Mouse (Mus musculus) ovary, postnatal 36 days (tissue): Measurements from ENCODE around the gene Dhx8.
A peak's percentile ranks its signal among the peaks of the same experiment; 100 is the strongest.

ENCODE experiments used
- DNase-seq: peaks from one replicate; pipeline ENCODE4 v3.0.0; 2022; ENCODE audit warnings: low spot score, mixed read lengths

Dhx8 gene

DNA sequence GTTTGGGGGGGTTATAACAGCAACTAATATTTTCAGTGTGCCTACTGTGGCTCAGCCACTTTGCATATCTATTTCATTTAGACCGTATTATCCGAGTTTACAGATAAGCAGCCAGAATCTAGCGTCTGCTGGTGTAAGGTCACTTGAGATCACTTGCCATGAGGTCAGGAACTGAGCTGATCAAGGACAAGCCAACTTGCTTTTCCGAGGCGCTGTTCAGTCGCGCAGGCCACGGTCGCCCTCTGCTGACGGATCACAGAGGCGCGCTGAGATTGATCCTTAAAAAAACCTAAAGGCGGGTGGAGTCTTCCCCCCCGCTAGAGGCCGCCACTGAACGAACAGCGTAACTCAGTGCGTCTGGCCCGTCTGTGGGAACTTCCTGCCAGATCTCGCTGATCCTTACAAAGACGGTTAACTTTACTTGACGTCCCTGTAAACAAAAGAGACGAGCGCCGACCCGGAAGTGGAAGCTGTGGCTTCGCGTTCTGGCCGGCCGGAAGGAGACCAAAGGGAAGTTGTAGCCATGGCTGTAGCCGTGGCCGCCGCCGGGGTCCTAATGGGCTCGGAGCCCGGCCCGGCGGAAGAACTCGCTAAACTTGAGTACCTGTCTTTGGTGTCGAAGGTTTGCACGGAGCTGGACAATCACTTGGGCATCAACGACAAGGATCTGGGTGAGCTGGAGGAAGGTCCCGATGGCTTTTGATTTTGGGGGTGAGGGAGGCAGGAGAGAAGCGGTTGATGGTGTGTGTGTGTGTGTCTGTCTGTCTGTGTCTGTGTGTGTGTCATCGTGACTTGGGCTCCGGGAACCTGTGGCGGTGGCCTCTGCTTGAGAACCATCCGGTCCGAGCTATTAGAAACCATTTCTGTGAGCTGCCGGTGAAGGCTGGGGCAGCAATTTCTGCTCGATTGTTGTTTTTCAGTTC, at the start of gene Dhx8:
Gene Dhx8, plus strand, starts transcription at position 402 of the 923 bp plus-strand sequence.
- DNase-seq: peak; percentile 97

DNA sequence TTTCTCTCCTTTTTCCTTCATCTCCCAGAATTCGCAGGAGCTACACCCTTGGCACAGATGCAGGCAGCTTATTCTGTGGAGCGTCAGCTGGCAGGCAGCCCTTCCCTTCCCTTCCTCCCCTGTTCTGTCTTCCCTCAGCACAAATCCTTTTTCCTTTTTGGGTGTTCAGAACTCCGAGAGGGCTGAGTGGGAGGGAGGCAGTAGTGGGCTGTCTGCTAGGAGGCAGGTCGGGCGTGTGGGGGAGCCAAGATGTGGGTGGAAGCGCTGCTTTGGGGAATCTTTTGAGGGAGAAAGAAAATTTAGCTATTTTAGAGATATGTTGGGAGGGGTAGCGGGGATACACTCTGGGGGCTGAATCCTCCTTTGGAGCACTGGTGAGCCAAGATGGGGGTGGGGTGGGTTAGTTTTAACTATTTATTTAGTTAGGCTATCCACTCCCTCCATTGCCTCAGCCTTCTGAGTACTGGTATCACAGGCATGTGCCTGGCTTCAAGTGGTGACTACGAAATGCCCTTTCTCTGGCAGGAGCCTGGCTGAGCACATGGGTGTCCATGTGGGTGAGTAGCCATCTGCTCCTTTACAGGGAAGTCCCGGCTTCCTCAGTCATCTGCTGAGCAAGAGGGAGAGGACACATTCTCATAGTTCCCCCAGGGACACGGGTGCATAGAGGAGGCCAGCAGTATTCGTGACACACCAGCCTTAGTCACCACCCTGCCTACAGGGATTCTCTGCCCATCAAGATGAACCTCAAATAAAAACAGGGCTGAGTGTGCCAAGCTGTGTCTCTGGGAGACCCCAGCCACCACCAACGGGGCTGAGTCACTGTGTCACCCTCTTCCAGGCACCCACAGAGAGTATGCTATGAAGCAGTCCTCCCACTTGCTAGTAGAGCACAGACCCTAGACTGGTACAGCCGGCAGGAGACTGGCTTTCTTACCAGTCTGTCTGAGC, 45.1 kb upstream of the Dhx8 start:
- DNase-seq: peak; percentile 61

DNA sequence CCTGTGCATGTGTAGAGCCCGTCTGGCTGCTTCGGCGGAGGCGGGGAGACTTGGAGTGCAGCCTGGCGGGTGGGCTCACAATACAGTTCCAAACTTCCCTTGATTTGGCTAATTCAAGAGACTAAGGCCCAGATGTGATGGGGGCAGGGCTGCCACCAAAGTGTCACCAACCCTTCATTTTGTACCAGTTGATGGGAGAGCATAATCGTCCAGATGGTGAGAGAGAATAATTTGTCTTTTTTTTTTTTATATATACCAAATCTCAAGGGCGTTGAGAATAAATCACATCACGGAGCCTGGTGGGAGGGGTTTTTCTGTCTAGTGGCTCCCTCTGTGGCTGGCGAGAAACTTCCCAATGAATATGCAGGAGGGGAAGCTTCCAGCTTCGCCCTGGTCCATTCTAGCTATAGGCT, 43.0 kb upstream of the Dhx8 start:
- DNase-seq: no peak

DNA sequence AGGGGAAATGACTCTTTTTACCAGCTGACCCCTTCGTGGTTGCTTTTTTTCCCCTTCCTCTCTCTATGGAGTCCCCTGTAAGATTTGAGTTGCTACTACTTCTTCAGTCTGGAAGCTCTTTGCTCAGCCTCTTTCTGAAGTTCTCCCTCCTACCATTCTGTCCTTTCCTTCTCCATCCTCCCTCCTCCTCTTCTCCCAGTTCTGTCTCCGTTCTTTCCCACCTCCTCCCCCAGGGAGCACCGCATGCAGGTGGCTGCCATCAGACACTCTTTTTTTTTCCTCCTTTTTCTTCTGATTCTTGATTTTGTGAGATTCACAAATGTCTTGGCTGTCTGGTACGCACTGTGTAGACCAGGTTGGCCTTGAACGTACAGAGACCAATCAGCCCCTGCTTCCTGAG, 42.4 kb upstream of the Dhx8 start:
- no peak for DNase-seq

DNA sequence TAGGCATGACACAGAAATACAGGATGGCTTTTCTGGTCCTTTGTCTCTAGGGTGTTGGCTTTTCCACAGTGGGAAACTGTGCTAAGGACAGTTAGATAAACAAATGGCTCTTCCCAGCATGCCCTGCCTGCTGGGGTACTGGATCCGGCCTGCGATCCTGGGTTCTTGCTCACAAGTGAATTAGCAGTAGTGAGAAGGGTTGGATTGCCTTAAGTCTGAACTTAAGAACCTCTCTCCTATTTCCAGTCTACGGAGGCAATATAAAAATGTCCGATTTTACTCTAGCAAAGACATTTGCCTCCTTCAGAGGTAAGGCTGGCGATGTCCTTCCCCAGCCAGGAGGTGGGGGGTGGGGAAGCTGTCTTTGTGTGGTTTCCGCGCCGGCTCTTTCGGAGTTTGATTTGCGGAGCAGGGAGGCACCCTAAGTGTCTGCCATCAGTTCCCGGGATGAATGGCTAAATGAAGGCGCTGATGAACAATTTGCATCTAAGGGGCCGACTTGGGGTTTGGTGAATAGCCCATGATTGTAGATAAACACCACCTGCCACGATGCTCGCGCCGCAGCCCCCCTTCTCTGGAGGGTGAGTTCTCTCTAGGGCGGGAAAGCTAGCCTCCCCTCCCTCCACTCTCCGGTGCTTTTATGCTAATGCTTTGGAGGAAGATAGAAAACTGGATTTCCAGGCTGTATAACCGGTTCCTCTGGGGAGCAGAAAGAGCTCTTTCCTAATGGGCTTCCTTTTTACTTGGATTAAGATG, 36.6 kb upstream of the Dhx8 start:
- DNase-seq: peak; percentile 15

DNA sequence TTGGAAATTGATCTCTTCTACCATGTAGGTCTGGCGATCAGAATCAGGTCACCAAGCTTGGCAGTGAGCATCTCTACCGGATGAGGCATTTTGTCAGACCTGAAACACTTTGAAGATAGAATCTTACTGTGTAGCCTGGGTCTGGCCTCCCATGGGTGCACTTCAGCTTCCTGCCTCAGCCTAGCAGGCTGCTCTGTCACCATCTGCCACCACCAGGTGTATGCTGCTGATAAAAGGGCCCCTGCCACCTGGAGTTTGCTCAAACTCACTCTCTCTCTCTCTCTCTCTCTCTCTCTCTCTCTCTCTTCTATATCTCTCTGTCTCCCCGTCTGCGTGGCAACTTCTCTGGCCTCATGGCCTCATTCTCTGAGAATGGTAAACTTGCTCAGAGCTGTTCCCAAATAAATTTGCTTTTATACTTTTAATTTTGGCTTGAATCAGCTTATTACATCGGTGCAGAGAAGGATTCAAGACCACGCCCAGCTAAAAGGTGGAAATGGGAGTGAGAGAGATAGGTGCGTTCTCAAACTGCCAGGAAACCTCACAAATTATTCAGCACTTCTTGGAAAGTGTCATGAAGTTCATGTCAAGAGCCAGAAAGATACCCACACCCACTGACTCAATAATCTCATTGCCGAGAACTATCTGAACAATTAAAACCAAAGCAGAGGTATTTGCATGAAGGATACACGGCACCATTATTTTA, 35.4 kb upstream of the Dhx8 start:
- DNase-seq: no peak

DNA sequence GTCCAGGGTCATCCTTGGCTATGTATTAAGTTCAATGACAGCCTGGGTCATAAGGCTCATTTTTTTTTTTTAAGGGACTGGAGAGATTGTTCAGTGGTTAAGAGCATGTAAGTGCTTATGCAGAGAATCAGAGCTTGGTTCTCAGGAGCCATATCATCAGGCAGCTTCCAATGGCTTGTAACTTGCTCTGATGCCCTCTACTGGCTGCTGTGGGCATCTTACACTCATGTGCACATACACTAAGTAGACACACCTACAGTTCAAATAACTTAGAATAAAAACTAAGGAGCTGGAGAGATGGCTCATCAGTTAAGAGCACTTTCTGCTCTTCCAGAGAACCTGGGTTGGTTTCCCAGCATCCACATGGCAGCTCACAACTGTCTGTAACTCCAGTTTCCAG, 34.6 kb upstream of the Dhx8 start:
- DNase-seq: no peak

DNA sequence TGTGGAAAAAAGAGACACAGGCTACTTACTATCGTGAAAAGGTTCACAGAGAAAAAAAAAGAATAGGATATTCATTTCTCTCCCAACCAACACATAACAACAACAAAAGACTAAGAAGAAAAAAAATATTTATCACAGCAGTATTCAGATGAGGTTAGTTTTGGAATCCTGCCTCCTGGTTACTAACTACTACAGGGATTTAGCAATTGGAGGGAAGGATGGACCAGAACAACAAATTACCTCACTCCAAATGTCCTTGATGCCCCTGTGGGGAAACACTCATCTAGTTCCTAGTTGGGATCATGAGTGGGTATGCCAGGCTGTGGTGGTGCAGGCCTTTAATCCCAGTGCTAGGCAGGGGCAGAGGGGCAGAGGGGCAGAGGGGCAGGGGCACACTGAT, 33.2 kb upstream of the Dhx8 start:
- DNase-seq: no peak

DNA sequence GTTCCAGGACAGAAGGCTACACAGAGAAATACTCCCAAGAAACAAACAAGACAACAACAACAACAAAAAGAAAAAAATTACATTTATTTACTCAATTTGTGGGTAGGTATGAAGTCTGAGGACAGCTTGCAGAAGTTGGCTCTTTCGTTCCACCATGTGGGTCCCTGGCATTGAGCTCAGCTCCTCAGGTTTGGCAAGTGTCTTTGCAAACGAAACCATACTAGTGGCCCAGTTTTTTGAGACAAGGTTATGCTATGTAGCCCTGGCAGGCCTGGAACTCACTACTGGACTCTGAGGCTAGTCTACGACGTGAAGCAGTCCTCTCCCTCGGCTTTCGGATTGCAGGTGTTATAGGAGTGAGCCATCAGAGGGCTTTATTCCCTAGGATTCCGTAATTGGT, 32.7 kb upstream of the Dhx8 start:
- DNase-seq: no peak

DNA sequence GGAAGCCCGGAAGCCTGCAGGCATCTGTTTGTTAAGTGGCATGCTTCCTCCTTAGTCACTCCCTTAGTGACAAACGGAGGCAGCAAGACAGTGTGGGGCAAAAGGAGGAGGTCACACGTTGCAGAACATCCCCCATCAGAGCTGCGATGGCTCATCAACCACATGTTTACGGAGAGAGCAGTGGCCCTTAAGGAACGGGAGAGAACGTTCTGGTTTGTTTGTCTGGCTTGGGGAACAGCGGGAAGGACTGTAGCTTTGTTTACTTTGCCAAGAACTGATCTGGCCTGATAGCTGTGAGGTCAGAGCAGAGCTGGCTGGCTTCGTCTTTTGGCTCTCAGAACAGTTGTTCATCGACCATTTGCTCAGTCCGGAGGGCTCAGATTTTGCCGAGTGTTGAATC, 32.3 kb upstream of the Dhx8 start:
- peak; percentile 29 for DNase-seq

DNA sequence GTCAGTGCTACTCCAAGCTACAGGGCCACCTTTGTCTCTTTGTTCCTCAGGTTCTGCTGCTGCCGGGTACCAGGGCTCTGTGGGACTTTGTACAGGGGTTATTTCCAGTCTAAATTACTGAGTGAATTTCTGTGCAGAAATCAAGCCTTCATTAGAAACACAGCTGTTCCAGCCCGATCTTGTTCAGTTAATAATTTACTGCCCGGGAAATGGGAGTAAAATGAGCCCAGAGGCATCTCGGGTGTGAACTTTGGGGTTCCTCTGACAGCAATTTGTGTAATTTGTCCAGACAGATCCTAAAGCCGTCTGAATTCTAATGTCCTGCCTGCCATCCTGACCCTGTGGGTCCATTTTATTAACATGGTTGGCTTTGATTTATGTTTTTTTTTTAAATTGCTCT, 28.6 kb upstream of the Dhx8 start:
- no peak for DNase-seq

DNA sequence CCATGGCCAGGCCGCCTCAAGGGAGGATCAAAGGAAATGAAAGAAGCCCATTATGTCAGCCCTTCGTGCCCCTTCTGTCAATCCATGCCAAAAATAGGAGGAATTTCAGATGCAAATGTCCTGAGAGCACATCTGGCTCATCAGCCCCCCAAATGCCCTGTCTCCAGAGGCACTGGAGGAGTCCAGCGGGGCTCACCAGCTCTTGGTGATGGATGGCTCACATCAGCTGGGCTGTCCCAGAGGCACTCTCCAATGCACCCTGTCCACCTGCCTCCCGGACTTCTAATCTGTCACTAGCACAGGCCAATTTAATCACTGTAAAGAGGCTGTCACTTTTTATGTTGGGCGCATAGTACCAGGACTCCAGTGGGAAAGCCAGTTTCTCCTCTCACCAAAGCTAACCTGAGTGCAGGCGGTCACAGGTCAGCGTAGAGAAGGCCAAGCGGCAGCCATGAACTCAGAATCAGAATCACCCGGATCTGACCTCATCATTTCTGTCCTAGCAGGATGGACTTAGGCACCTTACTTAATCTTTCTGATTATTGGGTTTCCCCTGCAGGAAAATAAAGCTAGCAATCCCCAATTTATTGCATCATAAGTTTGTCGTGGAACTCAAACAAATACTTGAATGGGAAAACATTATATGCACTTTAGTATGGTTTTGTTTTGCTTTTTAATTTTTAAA, 25.8 kb upstream of the Dhx8 start:
- DNase-seq: no peak

DNA sequence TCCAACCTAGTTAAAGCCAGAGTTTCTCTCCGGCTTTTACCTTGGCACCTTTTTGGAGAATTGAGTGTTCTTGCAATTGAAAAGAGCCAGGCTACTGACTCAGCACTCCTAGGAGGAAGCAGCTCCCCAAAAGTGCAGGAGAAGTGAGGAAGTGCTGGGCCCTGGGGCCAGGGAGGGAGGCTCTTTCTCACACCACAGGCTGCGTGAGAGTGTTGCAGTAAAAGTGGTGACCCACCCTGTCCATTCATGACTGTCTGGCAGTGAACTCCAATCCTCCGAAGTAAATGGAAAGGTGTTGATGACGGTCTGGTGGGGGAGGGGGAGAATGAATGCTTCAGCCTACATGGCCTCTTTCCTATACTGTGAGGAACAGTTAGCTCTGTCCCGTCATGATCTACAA, 24.2 kb upstream of the Dhx8 start:
- DNase-seq: no peak

DNA sequence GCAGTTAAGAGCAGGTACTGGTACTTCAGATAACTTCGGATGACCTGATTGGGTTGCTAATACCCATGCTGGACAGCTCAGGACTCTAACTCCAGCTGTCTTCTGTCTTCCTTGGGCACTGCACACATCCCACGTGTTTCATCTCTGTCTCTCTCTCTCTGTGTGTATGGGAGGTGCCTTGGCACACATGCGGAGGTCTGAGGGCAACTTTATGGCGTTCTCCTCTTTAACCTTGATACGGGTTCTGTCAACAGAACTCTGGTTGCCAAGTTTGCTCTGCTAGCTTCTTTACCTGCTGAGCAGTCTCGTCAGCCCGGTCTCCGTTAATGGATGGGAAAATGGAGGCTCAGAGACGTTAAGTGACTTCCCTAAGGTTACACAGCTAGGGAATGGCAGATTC, 19.9 kb upstream of the Dhx8 start:
- no peak for DNase-seq

DNA sequence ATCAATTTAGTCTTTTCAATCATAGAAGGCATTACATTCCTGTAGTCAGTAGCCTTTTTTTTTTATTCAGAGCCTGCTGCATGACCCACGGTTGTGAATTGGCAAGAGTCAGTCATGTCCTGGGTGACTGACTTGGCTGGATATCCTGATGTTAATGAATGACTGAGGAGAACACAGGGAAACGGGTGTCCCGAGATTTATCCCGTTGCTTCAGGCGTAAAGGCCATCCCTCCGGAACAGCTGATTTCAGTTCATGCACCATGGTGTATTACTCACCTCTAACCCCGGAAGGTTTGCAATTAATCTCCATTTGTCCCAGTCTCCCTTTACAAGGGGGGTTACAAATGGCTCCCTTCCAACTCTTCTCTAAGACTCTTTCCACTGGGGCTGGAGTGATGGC, 18.7 kb upstream of the Dhx8 start:
- DNase-seq: no peak

DNA sequence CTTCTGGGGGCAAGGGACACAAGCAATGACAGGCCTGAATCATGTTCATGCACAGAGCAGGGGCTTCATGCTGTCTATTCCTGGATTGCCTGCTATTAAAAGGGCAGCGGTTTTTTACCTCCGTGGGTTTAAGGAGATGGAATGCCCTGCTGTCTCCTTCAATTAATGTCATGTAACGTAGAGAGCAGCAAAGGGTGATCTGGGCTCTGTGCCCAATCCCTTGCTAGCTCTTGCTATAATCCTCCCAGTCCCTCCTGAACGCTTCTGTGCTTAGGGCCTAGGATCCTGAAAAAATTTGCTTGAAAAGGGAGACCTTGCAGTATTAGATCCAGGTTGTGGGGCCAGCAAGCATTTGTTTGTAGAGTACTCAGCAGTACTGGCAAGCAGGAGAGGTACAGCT, 14.4 kb upstream of the Dhx8 start:
- no peak for DNase-seq

DNA sequence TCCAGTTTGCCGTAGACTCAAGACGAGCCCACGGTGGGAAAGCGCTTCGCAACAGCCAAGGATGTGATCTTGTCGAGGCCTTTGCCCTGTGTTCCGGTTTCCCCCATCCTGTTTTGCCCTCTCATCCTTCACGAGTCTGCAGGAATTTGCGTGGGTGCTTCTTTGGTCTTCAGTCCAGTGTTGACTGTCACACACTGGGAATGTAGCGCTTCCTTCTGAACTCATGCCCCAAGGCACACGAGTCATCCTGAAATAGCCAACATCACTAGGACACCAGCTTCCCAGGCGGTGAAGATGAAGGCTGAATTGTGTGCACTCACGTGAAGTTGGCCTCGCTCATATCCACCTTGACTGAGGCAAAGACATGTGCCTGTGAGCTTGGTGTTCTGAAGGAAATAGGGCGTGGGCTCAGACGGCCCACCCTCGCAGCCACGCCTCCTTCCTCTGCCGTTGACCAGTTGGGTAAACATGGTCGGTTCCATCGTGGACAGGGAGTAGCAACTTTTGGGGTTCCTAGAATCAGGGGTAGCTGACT, 12.7 kb upstream of the Dhx8 start:
- no peak for DNase-seq

DNA sequence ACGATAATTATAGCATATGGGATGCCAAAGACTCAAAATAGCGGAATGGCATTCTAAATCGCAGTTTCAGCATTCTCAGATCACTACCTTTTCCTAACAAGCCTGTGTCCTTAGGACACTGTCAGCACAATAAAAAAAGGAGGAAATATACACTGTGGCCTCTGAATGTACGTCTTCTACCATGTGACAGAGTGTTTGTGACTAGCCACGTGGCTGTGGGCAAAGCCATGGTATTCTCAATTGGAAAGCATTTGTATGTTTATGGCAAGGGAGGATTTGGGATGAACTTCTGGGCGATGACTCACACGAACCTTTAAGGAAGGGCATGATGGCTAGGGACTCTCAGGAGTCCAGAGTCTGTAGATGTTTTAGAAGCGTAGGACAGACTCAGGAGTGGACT, 7.7 kb upstream of the Dhx8 start:
- no peak for DNase-seq

DNA sequence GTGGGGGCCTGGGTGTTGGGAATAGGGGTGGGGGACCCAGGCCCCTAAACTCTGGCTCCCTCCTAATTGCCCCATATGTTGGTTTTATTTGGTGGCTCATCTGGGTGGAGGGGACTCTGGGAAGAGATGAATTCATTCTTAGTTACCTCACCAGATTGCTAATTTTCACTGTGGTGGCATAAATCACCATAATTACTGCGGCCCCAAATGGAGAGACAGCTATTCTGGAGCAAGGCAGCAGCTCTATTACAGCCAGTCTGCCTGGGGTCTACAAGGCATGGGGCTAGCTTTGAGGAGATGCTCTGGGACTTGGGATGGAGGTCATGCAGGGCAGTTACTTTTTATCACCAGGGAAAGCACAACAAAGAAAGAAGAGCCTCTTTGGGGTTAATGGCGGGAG, 6.0 kb upstream of the Dhx8 start:
- DNase-seq: no peak

DNA sequence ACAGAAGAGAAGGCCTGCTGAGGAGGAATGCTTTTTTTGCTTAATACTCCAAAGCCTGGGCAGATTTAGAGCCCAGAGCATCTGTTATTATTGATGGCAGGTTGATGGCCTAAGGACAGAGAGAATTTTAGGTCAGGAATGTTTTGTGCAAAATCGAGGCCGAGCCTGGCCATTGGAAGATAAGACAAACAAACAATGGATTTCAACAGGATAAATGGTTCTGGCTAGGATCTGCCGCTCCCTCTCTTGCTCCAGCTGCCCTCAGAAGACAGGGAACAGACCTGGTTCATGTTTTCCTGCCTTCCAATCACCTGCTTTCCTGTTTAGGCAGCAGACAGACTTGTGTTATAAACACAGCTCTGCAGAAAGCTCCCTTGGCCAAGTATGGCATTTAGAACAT, 3.4 kb upstream of the Dhx8 start:
- DNase-seq: no peak

DNA sequence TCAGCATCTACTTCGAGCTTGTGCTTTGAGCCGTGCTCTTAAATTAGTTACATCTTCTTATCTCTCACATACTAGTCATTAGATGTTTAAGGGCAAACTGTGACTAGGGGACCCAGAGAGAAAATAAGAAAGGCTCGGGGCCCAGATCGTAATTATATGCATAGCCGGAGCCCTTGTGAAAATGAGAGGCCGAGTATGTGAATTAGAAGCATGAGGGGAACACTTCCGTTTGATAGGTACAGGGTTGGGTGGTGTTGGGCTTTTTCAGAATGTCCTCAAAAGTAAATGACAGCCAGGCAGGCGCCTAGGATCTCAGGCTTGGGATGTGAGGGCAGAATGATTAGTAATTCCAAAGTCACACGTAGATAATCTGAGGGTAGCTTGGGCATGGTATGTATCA, 877 bp downstream of the Dhx8 start:
- no peak for DNase-seq
